Mouse (Mus musculus): ENCODE data around the gene Ctnnd2. TPM values are rescaled to one million over a fixed set of nuclear protein-coding genes. Genes with fewer than 3 reads are reported as not detected.

The Ctnnd2 gene
- polyA plus RNA-seq, 1 experiment from 2014 or later: 1.0 TPM

- H3K9ac ChIP-seq (ENCODE audit: low read depth, low read length): no peak overlapping the region
- WGBS: 84% methylated on average over 4 of the region's 4 CpGs
- H3K27me3 ChIP-seq (replicated peaks; ENCODE audit: control insufficient read depth, insufficient read depth, low read length): no peaks in the 10 kb centered on the region
Observed at GRCm38 (mm10) chr15:30215871-30216270, 43.5 kb downstream of the Ctnnd2 start.

GRCm38 (mm10) chr15:30229112-30229511 is 56.7 kb downstream of the Ctnnd2 start:
- no peak for ATAC-seq
- Histone ChIP-seq H3K4me2 (replicated peaks; ENCODE audit: low read depth) (no peak overlapping the region), H3K36me3 (ENCODE audit: control insufficient read depth, insufficient read depth) (no peaks in the 10 kb centered on the region), H3K27ac (ENCODE audit: low read depth, low read length) (no peak overlapping the region), H3K4me3 (ENCODE audit: low read depth, low read length) (no peak overlapping the region), H3K4me1 (replicated peaks; ENCODE audit: control insufficient read depth, insufficient read depth, low read length) (no peaks in the 10 kb centered on the region), H3K27me3 (replicated peaks; ENCODE audit: control insufficient read depth, insufficient read depth, low read length) (no peaks in the 10 kb centered on the region), H3K9me3 (ENCODE audit: control insufficient read depth) (no peaks in the 10 kb centered on the region), H3K9ac (ENCODE audit: low read depth, low read length) (no peak overlapping the region)
- TF ChIP-seq CTCF (IDR thresholded peaks at IDR 0.05; ENCODE audit: low read depth): no peak
- 92% methylated on average over 4 of the region's 4 CpGs for WGBS

More at GRCm38 (mm10) chr15:30215871-30216270, 43.5 kb downstream of the Ctnnd2 start:
- no peaks in the 10 kb centered on the region for H3K36me3 ChIP-seq (ENCODE audit: control insufficient read depth, insufficient read depth)
- no peak overlapping the region for H3K4me2 ChIP-seq (replicated peaks; ENCODE audit: low read depth)
- H3K9me3 ChIP-seq (ENCODE audit: control insufficient read depth): no peaks in the 10 kb centered on the region
- H3K4me3 ChIP-seq (ENCODE audit: low read depth, low read length): no peak overlapping the region
- no peak overlapping the region for H3K27ac ChIP-seq (ENCODE audit: low read depth, low read length)
- no peak for TF ChIP-seq CTCF (IDR thresholded peaks at IDR 0.05; ENCODE audit: low read depth)
- ATAC-seq: no peak
- no peaks in the 10 kb centered on the region for H3K4me1 ChIP-seq (replicated peaks; ENCODE audit: control insufficient read depth, insufficient read depth, low read length)

- H3K27ac ChIP-seq (ENCODE audit: low read depth, low read length): no peak overlapping the region
- H3K4me3 ChIP-seq (ENCODE audit: low read depth, low read length): no peak overlapping the region
- no peak for TF ChIP-seq CTCF (IDR thresholded peaks at IDR 0.05; ENCODE audit: low read depth)
- no peaks in the 10 kb centered on the region for H3K36me3 ChIP-seq (ENCODE audit: control insufficient read depth, insufficient read depth)
- no peak overlapping the region for H3K9ac ChIP-seq (ENCODE audit: low read depth, low read length)
- ATAC-seq: no peak
- H3K27me3 ChIP-seq (replicated peaks; ENCODE audit: control insufficient read depth, insufficient read depth, low read length): no peaks in the 10 kb centered on the region
- no peaks in the 10 kb centered on the region for H3K9me3 ChIP-seq (ENCODE audit: control insufficient read depth)
- WGBS: 92% methylated on average over 10 of the region's 10 CpGs
- no peaks in the 10 kb centered on the region for H3K4me1 ChIP-seq (replicated peaks; ENCODE audit: control insufficient read depth, insufficient read depth, low read length)
- no peak overlapping the region for H3K4me2 ChIP-seq (replicated peaks; ENCODE audit: low read depth)
Observed at GRCm38 (mm10) chr15:30235210-30236034, 63.0 kb downstream of the Ctnnd2 start.

- no peak overlapping the region for H3K4me2 ChIP-seq (replicated peaks; ENCODE audit: low read depth)
- 84% methylated on average over 2 of the region's 2 CpGs for WGBS
- H3K27ac ChIP-seq (ENCODE audit: low read depth, low read length): no peak overlapping the region
- no peak overlapping the region for H3K4me3 ChIP-seq (ENCODE audit: low read depth, low read length)
- no peaks in the 10 kb centered on the region for H3K4me1 ChIP-seq (replicated peaks; ENCODE audit: control insufficient read depth, insufficient read depth, low read length)
- H3K9me3 ChIP-seq (ENCODE audit: control insufficient read depth): no peaks in the 10 kb centered on the region
- TF ChIP-seq CTCF (IDR thresholded peaks at IDR 0.05; ENCODE audit: low read depth): no peak
- ATAC-seq: no peak
- H3K36me3 ChIP-seq (ENCODE audit: control insufficient read depth, insufficient read depth): no peaks in the 10 kb centered on the region
- no peak overlapping the region for H3K9ac ChIP-seq (ENCODE audit: low read depth, low read length)
- no peaks in the 10 kb centered on the region for H3K27me3 ChIP-seq (replicated peaks; ENCODE audit: control insufficient read depth, insufficient read depth, low read length)
Observed at GRCm38 (mm10) chr15:30240881-30241280, 68.5 kb downstream of the Ctnnd2 start.

DNA sequence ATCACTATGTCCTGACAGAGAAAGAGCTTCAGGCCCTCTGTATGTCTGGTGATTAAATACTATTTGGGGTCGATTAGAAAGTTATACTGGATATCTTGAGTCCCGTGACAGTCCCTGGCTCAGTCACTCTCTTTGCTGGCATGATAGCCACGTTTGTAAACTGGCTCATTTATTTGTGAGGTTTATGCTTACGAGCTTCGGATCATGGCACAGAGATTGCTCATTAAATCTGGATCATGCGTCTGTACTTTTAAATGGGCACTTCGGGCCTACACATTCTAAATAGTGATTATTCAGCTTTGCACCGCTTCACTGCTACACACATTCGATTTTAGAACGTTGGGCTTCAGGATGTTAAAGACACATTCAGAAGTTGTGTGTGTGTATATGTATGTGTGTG is 96.4 kb downstream of the Ctnnd2 start:
- TF ChIP-seq CTCF (IDR thresholded peaks at IDR 0.05; ENCODE audit: low read depth): no peak
- WGBS: 92% methylated on average over 10 of the region's 10 CpGs
- no peaks in the 10 kb centered on the region for H3K4me1 ChIP-seq (replicated peaks; ENCODE audit: control insufficient read depth, insufficient read depth, low read length)
- H3K27ac ChIP-seq (ENCODE audit: low read depth, low read length): no peak overlapping the region
- no peak overlapping the region for H3K9ac ChIP-seq (ENCODE audit: low read depth, low read length)
- no peaks in the 10 kb centered on the region for H3K27me3 ChIP-seq (replicated peaks; ENCODE audit: control insufficient read depth, insufficient read depth, low read length)
- ATAC-seq: no peak
- no peak overlapping the region for H3K4me2 ChIP-seq (replicated peaks; ENCODE audit: low read depth)
- H3K9me3 ChIP-seq (ENCODE audit: control insufficient read depth): no peaks in the 10 kb centered on the region
- no peak overlapping the region for H3K4me3 ChIP-seq (ENCODE audit: low read depth, low read length)
- no peaks in the 10 kb centered on the region for H3K36me3 ChIP-seq (ENCODE audit: control insufficient read depth, insufficient read depth)

DNA sequence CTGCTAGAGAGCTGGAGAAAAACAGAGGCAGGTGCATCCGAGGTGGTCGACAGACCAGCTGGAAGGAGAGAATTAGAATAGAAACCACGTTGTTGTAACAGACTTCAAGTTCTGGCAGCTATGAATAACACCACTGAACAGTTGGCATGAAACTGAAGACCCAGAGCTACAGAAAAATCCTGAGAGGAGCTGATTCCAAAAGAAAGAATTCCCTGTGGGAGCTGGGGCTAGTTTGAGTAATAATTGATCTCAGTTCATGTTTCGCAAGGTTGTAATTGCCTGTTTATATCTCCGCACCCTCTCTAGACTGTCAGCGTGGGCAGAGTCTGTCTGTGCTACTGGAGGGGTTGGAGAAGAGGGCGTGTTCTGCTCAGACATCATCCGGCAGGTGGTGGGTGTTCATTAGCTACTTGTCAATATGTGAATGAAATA is 98.8 kb downstream of the Ctnnd2 start:
- 42% methylated on average over 8 of the region's 8 CpGs for WGBS
- ATAC-seq: no peak
- no peak for TF ChIP-seq CTCF (IDR thresholded peaks at IDR 0.05; ENCODE audit: low read depth)
- no peak overlapping the region for H3K4me3 ChIP-seq (ENCODE audit: low read depth, low read length)
- no peaks in the 10 kb centered on the region for H3K4me1 ChIP-seq (replicated peaks; ENCODE audit: control insufficient read depth, insufficient read depth, low read length)
- H3K27me3 ChIP-seq (replicated peaks; ENCODE audit: control insufficient read depth, insufficient read depth, low read length): no peaks in the 10 kb centered on the region
- no peaks in the 10 kb centered on the region for H3K9me3 ChIP-seq (ENCODE audit: control insufficient read depth)
- H3K27ac ChIP-seq (ENCODE audit: low read depth, low read length): no peak overlapping the region
- no peak overlapping the region; the same call in 1 of the 2 replicates for H3K4me2 ChIP-seq (replicated peaks; ENCODE audit: low read depth)
- no peaks in the 10 kb centered on the region for H3K36me3 ChIP-seq (ENCODE audit: control insufficient read depth, insufficient read depth)
- H3K9ac ChIP-seq (ENCODE audit: low read depth, low read length): no peak overlapping the region

All from intestine, postnatal 0 days (tissue).